Mouse (Mus musculus) gastrocnemius, postnatal 4 days (tissue): ENCODE measurements around the gene Tubgcp3. TPM values are rescaled to one million over a fixed set of nuclear protein-coding genes. Genes with fewer than 3 reads are reported as not detected.
"Not testable (repeated sequence)": the region's sequence is repeated elsewhere in the genome, so short reads cannot be mapped to it uniquely, and the experiment has no call there.

Experiments
- DNase-seq, 2 experiments: peaks; one replicate each; pipeline ENCODE4 v3.0.0; 2021 to 2022; ENCODE audit warnings: low spot score in 2 of 2, mixed read lengths in 2 of 2
- long read RNA-seq, 2 experiments: library from polyadenylated mRNA; stranded (forward); transcript quantifications; one replicate each; pipeline ENCODE4 v2.0.0; 2021
- total RNA-seq, 2 experiments: library from RNA; stranded (reverse); gene quantifications; 2 replicates each; pipeline ENCODE4 v1.2.3; 2021

Tubgcp3 gene
- total RNA-seq, result 10 to 100 TPM; 22.3 to 22.7 TPM
- long read RNA-seq, experiment 1, transcript Tubgcp3-201 (22 exons, 3,797 nt), result major isoform, 27 of 37 reads
- long read RNA-seq, experiment 1, partial matches to known transcripts, result 1 of 37 reads
- long read RNA-seq, experiment 1, other reads (novel, unspliced or antisense), result 9 of 37 reads
- long read RNA-seq, experiment 2, transcript Tubgcp3-201 (22 exons, 3,797 nt), result major isoform, 29 of 45 reads
- long read RNA-seq, experiment 2, partial matches to known transcripts, result 4 of 45 reads
- long read RNA-seq, experiment 2, other reads (novel, unspliced or antisense), result 11 of 45 reads

- DNase-seq, result peak; percentile 82 to 89
Observed at GRCm38 (mm10) chr8:12672056-12672881, at the start of gene Tubgcp3. TSS of gene Tubgcp3 (minus strand) at chr8:12672248.

GRCm38 (mm10) chr8:12719091-12719490 is 47.0 kb upstream of the Tubgcp3 start:
- DNase-seq, result no peak

GRCm38 (mm10) chr8:12715861-12716585 is 44.0 kb upstream of the Tubgcp3 start:
- DNase-seq, result no peak

- DNase-seq, result no peak
Observed at GRCm38 (mm10) chr8:12711623-12712022, 39.6 kb upstream of the Tubgcp3 start.

GRCm38 (mm10) chr8:12703597-12703996 is 31.5 kb upstream of the Tubgcp3 start:
- DNase-seq, result no peak

- no peak for DNase-seq
Observed at GRCm38 (mm10) chr8:12702290-12702689, 30.2 kb upstream of the Tubgcp3 start.

- DNase-seq, result no peak
Observed at GRCm38 (mm10) chr8:12698660-12699277, 26.7 kb upstream of the Tubgcp3 start.

- DNase-seq, result no peak
Observed at GRCm38 (mm10) chr8:12688851-12689250, 16.8 kb upstream of the Tubgcp3 start.

GRCm38 (mm10) chr8:12677529-12677928 is 5.5 kb upstream of the Tubgcp3 start:
- DNase-seq, result peak; percentile 71 to 78

GRCm38 (mm10) chr8:12671473-12672055 is 484 bp downstream of the Tubgcp3 start:
- DNase-seq, result no peak

- no peak for DNase-seq
Observed at GRCm38 (mm10) chr8:12670965-12671364, 1.1 kb downstream of the Tubgcp3 start.

- DNase-seq, result no peak
Observed at GRCm38 (mm10) chr8:12668832-12669231, 3.2 kb downstream of the Tubgcp3 start.

- not testable (repeated sequence) for DNase-seq
Observed at GRCm38 (mm10) chr8:12666530-12666929, 5.5 kb downstream of the Tubgcp3 start.

- DNase-seq, result no peak
Observed at GRCm38 (mm10) chr8:12663105-12663456, 9.0 kb downstream of the Tubgcp3 start.

GRCm38 (mm10) chr8:12662375-12663104 is 9.5 kb downstream of the Tubgcp3 start:
- no peak for DNase-seq

- no peak for DNase-seq
Observed at GRCm38 (mm10) chr8:12657411-12657810, 14.6 kb downstream of the Tubgcp3 start.

GRCm38 (mm10) chr8:12651246-12651645 is 20.8 kb downstream of the Tubgcp3 start:
- no peak for DNase-seq

- no peak for DNase-seq
Observed at GRCm38 (mm10) chr8:12650495-12650894, 21.6 kb downstream of the Tubgcp3 start.

- no peak for DNase-seq
Observed at GRCm38 (mm10) chr8:12648951-12649350, 23.1 kb downstream of the Tubgcp3 start.

- no peak for DNase-seq
Observed at GRCm38 (mm10) chr8:12646536-12646935, 25.5 kb downstream of the Tubgcp3 start.
